Mouse (Mus musculus): ENCODE measurements around the gene Cd72.

DNA sequence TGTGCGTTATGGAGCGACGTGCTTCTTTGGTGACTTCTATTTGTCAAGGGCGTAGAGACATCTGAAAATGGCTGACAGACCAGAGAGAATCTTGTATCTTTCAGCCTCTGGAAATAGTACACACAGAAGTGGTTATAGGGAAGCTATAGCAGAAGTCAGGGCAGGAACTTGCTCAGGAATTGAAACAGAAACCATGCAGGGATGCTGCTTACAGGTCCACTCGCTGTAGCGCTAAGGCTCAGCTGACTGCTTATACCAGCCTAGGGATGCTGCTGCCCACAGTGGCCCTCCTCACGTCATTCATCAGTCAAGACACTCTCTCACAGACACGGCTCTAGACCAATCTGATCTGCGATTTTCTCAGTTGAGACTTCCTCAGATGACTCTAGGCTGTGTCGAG lies 15.9 kb upstream of the Cd72 start:
- TF ChIP-seq CTCF (IDR thresholded peaks at IDR 0.05; ENCODE audit: extremely low read depth, insufficient read length, insufficient replicate concordance, low read depth, low read length) (no peak), POLR2A (IDR thresholded peaks at IDR 0.05; ENCODE audit: low read depth, low read length) (no peak)
